Mouse (Mus musculus) ES-Bruce4 (cell line): ENCODE results near the gene Slc32a1.

Experiments
- CTCF ChIP-seq: IDR thresholded peaks from one replicate; pipeline ENCODE4 v1.8.1; 2011; ENCODE audit warnings: low read depth, low read length
- EP300 ChIP-seq: IDR thresholded peaks from 2 replicates; pipeline ENCODE4 v1.6.1; 2011; ENCODE audit warnings: low read depth, low read length; ENCODE audit not compliant: insufficient read depth
- POLR2A ChIP-seq: IDR thresholded peaks from one replicate; pipeline ENCODE4 v1.8.1; 2011; ENCODE audit warnings: low read length; ENCODE audit not compliant: insufficient read depth

DNA sequence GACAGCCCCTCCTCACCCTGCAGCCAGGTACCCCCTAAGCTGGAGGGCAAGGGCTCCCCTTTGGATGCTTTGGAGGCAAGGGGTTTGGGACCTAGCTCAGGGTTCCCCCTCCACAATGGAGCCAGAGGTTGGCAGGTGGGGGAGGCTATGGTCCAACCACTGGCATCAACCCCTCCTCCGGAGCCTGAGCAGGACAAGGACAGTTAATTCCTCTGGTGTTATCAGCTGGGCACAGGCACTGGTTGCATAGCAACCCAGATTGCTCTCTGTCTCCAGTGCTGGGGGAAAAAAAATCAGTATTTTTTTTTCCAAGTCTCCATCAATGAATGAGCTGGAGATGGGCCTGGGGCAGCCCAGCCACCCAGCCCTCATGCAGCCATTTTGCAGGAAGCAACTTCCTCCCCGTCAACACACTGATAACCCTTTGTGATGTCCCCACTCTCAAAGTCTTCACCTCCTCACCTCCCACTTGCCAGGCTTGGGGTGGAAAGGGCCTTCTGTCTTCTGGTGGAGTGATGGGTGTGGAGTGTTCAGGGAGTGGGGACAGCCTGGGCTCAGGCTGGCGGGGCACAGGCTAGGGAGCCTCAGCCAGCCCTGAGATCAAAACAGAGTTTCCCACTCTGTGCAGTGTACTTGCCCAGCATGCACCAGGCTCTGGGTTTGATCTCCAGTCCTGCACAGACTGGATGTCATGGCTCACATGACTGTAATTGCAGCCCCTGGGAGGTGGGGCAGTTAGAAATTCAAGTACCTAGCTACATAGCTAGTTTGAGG lies 49.0 kb upstream of the Slc32a1 start:
- TF ChIP-seq POLR2A, result no peak
- TF ChIP-seq CTCF, result no peak
- TF ChIP-seq EP300, result no peak
